Mouse (Mus musculus) CH12F3 (cell line): ENCODE results near the gene Fam169b.

ENCODE experiments used
- in situ Hi-C: fragments of 300-500 bp; cut with MboI; formaldehyde crosslinking; loops from 2 replicates; pipeline ENCODE4 v1.14.3; 2020; ENCODE audit warnings: low sequenced_read_pairs

Fam169b gene

GRCm38 (mm10) chr7:68273515-68273914, at the start of gene Fam169b:
Gene Fam169b (plus strand): TSS chr7:68273839.
- in situ Hi-C loops: no loop called here

DNA sequence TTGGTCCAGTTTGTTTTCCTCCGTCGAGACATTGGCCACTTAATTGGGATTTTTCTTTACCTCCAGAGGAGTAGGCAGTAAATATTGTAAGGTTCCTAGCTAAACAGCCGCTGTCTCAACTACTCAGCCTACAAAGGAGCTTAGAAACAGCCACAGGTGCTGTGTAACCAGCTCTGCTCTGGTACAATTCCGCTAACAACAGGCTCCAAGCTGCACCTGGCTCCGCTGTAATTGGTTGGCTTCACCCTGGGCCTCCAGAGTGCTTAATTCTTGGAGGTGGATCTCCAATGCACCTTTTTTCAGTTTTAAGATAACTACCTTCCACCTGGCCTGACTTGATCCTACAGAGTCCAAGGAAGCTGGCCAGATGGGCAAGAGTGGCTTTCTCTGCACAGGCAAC, 49.6 kb upstream of the Fam169b start:
- in situ Hi-C loops: no loop called here

DNA sequence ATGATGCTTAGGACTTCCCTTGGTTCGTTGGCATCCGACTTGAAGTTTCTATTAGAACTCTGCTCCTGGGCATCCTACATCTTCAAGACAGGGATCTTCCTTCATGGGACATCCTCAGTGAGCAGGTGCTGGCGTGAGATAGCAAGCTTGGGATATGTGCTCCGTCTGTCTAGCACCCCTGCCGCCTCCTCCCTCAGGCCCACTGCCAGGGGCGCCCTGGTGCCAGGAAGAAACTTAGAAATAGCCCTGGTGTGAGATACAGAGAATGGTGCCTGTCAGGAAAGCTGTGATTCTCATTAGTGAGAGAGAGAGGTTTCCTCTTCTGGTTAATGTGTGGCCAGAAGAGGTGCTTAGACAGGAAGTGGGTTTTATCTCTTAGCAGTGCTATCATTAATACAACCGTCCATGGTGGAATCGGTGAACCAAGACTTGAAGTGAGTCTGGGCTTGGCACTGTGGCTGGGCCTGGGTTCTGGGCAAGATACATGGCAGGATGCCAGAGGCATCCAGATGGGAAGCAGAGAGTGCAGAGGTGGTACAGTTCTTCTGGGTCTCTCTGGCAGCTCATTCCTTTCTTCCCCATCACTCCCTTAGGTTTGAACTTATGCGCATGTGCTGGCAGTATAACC, 48.1 kb upstream of the Fam169b start:
- in situ Hi-C loops: no loop called here

DNA sequence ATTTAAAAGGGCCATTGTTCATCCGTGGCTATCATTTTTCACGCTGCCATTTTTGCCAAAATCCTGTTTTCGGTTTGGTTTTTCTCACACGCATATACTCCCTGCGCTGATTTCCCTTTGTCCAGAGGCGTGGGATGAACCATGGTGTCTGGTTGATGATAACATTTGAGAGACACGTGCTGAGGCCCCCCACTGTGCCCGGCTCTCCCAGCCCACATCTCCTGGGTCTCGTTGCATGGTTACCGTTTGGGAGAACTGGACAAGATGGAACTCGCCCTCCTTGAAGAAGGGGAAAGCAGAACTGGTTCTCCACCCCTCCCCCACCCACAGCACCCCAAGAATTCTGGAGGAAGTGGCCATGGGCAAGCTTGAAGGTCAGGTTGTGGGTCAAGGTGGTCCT, 46.6 kb upstream of the Fam169b start:
- in situ Hi-C loops: no loop called here

GRCm38 (mm10) chr7:68227621-68228020, 46.0 kb upstream of the Fam169b start:
- in situ Hi-C loops: no loop called here

- in situ Hi-C loops: no loop called here
Measured at GRCm38 (mm10) chr7:68228491-68228890, 45.1 kb upstream of the Fam169b start.

GRCm38 (mm10) chr7:68230831-68231230, 42.8 kb upstream of the Fam169b start:
- in situ Hi-C loops: no loop called here

DNA sequence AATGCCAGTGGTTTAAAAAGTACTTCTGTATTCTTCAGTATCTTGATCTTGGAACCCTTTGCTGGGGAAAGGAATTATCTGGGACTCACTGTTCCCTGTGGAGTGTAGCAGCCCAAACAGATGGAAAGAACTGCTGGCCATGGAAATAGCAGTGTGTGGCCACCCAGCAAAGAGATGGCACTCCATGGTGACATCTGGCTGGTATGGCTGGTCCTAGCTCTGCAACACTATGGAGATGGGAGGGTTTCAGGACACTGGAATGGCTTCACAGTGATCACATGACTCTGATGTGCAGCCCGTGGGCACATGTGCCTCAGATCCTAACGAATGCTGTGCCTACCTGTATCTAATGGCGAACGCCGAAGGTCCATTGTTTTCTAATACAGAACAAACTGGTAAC, 41.1 kb upstream of the Fam169b start:
- in situ Hi-C loops: no loop called here

DNA sequence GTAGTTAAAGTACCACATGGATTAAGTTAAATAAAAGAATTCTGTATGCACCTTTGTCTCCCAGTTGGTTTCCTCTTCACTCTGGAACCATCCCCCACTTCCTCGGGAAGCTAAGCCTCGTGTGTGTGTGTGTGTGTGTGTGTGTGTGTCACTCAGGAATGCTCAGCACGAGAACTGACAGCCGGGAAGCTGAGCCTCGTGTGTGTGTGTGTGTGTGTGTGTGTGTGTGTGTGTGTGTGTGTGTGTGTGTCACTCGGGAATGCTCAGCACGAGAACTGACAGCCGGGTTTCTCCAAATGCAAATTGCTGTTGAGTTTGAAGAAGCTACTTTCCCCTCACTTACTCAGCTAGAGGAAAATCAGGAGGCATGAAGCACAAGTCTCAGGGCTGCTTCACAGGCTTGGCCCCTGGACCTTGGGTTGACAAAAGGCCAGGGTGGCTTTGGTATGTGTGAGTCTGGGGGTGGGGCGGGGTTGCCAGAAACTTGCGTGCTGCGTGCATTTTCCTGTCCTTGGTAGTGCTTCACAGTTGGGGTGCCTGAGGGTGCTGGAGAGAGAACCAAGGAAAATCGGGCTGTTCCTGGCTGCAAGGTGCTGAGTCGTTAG, 39.9 kb upstream of the Fam169b start:
- in situ Hi-C loops: no loop called here

GRCm38 (mm10) chr7:68236817-68237216, 36.8 kb upstream of the Fam169b start:
- in situ Hi-C loops: no loop called here

GRCm38 (mm10) chr7:68239220-68239827, 34.3 kb upstream of the Fam169b start:
- in situ Hi-C loops: no loop called here

DNA sequence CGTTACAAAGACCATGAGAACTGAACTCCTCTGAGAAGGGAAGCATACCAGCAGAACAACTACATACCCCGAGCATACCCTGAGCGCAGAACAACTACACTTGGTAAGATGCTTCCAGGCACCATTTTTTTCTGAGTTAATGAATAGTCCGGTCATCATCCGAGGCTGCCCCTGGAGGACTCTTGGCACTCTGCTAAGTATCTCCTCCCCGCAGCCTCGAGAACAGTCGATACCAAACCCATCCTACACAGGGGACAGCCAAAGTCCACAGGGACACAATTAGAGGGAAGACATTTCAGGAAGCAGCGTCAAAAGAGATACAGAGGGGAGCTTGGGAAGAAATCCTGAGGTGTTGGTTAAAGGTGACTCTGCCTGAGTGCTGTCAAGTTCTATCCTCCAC, 32.4 kb upstream of the Fam169b start:
- in situ Hi-C loops: no loop called here

DNA sequence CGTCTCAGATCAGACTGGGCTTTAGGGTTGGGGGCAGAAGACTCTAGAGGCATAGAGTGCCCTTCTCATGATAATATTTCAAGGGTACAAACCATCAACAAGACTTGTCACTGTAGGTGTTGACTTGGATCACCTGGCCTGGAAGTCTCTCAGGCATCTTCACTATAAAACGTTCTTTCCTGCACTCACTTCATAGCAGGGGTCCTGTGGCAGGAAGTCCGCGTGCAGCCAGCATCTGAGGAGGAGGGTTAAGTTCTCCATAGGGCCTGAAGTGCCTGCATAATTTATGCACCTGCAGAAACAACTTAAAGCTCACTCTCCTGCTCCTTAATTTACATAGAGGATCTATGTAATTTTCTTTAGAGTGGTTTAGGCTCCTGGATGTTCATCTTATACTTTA, 28.0 kb upstream of the Fam169b start:
- in situ Hi-C loops: no loop called here

GRCm38 (mm10) chr7:68246249-68246648, 27.4 kb upstream of the Fam169b start:
- in situ Hi-C loops: no loop called here

DNA sequence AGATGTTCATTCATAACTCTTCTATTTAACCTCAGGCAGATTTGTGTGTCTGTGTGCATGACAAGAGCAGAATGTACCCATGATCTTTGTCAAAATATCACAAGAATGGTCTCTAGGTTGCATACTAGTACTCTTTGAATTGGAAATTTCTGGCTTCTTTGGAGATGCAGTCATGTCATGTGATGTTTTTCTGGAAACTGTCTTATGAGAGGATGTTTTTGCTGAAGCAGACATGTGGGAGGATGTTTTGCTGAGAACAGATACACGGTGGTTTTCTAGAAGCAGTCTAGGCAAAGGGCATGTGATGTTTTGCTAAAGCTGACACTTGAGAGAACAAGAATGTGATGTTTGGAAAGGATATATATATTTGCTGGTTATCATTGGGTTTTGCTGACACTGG, 23.2 kb upstream of the Fam169b start:
- in situ Hi-C loops: no loop called here

DNA sequence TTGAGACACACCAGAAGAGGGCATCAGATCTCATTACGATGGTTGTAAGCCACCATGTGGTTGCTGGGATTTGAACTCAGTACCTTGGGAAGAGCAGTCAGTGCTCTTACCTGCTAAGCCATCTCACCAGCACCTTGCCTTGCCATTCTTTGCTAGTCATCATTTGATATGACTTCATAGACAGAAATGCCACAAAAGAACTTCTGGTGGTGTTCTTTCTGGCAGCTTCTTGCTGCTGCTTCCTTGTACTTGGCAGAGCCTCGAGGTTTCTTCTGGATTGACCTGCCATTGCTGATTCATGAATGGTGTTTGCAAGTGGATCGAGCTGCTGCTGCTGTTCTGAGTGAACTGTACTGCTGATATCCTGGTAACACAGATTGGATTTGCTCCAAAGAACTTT, 22.7 kb upstream of the Fam169b start:
- in situ Hi-C loops: no loop called here

DNA sequence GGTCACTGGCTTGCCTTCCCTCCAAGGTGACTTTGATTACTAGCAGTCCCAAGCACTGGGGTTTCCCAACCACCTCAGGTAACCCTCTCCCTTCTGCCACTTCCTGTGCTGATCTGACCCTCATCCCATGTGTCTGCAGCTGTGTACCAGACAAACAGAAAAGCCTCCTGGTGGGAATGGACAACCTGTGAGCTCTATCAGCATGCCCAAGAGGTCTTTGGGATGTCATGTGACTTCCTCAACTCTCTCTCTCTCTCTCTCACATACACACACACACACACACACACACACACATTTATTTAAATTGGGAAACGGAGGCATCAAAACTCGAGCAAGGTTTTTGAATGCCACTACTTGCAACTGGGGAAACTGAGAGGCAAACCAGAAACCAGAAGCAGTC, 15.9 kb upstream of the Fam169b start:
- in situ Hi-C loops: no loop called here

- in situ Hi-C loops: no loop called here
Measured at GRCm38 (mm10) chr7:68258326-68259150, 15.1 kb upstream of the Fam169b start.

- in situ Hi-C loops: no loop called here
Measured at GRCm38 (mm10) chr7:68259523-68260081, 14.0 kb upstream of the Fam169b start.

- in situ Hi-C loops: no loop called here
Measured at GRCm38 (mm10) chr7:68262612-68263200, 10.9 kb upstream of the Fam169b start.
